Mouse (Mus musculus) frontal cortex, postnatal 36 days (tissue): ENCODE data around the gene Ehf.
A peak's percentile ranks its signal among the peaks of the same experiment; 100 is the strongest.

ENCODE experiments used
- DNase-seq, 2 experiments: peaks; one replicate each; pipeline ENCODE4 v3.0.0; 2022; ENCODE audit warnings: low spot score in 2 of 2

Gene Ehf

GRCm38 (mm10) chr2:103294526-103294925 is 8.6 kb downstream of the Ehf start:
- no peak for DNase-seq

- DNase-seq, result no peak
Measured at GRCm38 (mm10) chr2:103293751-103294150, 9.3 kb downstream of the Ehf start.

DNA sequence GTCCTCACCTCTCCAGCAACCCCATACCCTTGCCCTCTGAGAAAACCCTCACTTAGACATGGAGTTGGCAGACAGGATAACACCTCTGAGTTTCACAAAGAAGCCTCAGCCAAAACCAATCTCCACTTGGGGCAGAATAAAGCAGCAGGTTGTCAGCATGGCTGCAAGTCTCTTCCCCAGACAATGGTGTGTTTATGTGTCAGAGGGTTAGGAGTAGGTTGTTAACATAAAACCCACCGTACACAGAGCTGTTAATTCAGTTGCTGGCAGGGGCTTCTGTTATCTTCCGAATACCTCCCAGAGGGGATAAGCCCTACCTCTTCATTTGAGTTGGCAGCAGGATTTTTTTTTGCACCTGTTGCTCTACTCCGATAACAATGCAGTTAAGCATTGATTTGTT is 9.9 kb downstream of the Ehf start:
- no peak for DNase-seq

DNA sequence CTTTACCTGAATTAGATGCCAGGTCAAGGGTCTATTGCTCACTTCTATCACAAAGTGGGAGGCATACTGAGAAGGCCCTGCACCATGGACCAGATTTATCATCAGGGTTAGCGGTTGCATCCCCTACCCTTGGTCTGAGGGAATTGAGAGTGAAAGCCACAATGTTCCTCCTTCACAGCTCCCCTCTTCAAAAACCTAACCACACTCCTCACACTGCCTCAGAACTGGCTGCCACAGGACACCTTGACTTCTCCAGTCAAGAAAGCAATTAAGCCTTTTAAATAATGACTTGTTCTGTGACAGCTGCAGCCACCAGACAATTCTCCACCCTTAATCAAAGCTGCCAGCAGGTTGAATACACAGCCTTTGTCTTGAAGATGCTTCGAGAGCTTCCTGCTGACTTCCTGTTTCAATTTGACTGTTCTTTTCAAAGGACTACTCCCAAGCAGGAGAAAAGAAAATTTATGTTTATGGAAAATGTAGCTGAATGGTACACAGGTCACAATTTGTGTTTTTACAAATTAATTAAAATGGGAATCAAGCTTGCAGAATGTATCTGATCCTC is 12.3 kb downstream of the Ehf start:
- no peak for DNase-seq

DNA sequence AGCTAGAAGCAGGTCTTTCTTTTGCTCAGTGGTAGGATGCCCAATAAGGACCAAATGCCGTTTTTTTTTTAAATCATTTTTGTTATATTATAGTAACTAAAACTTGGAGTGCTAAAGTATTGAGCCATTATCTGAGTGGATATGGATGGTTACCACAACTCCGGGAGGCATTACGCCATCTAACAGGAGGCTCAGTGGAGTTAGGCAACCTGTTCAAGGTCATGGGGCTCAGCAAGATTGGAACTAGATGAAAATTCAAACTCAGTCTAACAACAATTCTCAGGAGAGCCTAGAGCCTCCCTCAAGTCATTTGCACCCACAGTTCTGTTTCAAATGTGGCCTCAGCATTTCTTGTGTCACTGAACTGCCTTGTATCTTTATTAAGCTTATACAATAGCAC is 12.9 kb downstream of the Ehf start:
- DNase-seq, result no peak

DNA sequence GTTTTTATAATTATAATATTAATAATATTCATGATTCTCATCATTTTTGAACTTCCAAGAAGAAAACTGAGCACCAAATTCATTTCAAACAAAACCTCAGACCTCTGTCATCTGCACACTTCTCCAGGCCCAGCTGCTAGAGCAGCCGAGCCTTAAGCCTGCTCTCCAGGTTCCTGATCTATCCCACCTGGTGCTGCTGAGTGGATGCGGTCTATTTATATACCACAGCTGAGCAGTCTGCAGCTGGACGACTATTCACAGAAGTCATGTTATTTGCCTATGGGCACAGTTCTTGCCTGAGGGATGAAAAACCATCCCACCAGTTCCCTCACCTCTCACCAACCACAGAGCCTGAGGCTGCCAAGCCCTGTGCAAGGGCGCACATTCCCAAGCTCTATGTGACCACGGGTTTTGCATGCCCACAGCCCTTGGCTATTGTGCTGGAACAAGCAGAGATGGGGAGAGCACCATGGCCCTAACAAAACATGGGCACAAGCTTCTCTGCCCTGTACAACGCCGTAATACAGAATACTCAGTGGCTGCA is 13.6 kb downstream of the Ehf start:
- DNase-seq, result no peak

GRCm38 (mm10) chr2:103287716-103288115 is 15.4 kb downstream of the Ehf start:
- no peak for DNase-seq

DNA sequence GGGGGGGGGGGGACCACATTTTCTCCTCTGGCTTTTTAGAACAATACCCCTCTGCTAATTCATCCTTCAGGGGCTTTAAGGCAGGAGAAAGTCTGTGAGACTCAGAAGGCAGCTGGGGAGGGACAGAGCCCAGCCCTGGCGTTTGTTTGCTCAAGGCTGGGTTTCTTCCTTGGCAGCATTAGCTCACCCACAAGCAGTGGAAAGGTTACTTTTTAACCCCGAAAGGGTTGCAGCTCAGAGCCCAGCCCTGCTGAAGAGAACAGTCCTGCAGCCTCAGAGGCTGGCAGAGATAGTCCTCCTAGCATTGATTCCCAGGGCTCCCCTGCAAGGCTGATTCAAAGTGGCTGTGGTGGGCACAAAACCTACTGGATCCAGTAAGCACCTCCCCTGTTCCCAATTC is 17.5 kb downstream of the Ehf start:
- DNase-seq, result no peak

- DNase-seq, result no peak
Measured at GRCm38 (mm10) chr2:103283730-103284129, 19.3 kb downstream of the Ehf start.

DNA sequence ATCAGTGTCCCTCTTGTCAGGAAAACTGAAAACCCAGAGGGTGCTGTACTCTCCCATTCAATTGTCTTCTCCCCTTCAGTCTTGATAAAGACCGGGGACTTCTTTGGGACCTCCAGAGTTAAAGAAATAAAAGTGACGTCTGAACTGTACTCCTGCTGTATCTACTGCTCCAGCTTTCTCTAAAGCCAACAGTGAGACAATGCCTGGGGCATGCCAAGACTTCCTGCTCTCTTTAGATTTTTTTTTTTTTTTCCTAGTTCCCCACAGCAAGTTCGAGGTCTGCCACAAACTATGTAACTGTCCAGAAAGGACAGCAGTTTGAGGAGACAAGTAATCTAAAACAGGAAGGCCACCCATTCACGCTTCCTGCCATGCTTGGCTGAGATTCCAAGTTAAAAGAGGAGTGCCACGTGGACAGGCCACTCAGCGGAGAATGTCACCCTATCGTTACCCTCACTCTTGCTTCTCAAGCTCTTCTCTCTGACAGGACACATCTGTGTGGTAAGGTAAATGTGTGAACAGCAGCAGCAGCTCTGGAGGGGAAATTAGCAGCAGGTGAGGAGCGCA is 20.8 kb downstream of the Ehf start:
- no peak for DNase-seq

DNA sequence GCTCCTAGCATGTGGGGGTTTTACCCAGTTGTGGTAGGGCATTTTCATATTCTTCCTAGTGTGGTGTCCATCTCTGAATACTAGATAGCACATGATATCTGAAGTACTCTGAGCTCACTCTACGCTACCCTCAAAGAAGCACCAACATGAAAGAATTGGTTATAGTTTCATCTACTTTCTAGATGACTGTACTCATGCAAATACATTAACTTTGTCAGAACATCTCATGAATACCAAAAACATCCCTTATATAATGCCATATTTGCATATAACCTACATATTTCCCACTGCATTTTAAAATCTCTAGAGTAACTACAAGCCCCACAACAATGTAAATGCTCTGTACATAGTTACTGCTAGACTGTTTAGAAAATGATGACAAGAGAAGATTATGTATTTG is 23.2 kb downstream of the Ehf start:
- DNase-seq, result no peak

DNA sequence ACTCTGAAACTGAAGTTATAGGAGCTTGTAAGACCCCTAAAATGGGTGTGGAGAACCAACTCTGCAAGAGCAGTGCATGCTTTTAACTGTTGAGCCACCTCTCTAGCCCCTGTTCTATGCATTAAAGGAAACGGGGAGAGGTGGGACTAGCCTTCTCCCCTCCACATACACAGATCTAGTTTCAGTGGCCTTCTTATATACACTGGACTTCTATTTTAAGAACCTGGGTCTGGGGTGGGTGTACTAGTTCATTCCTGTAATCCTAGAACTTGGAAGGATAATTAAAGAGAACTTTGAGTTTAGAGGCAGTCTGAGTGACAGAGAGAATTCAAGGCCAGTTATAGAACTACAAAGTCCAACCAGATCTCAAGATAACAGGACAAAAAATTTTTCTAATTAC is 24.6 kb downstream of the Ehf start:
- DNase-seq, result no peak

- DNase-seq, result no peak
Measured at GRCm38 (mm10) chr2:103277794-103278193, 25.3 kb downstream of the Ehf start.

DNA sequence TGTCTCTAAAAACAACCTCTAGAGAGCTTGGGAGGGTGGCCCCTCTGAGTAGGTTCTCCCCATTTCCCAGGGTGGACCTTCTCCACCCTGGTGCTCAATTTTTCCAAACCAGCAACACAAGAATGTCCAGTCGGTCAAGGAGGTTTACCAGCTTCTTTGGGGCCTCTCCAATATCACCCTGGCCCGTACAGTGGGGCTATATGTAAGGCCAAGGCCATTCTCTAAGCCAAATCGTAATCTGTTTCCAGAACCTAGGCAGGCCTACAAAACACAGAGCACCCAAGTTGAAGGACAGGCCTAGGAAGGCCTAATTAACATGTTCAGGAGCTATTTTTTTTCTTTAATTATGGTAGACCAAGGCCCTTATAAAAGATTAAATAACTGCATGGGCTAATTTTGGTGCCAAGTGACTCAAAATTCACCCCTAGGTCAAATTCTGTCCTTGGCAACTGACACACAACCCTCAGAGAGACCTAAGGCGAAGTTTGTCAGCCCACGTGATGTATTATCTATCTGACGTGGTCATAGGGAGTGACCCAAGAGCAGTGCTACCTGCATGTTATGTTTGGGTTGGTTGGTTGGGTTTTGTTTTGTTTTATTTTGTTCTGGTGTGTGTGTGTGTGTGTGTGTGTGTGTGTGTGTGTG is 27.6 kb downstream of the Ehf start:
- no peak for DNase-seq

GRCm38 (mm10) chr2:103274803-103275202 is 28.3 kb downstream of the Ehf start:
- peak; percentile 35 to 43 for DNase-seq

DNA sequence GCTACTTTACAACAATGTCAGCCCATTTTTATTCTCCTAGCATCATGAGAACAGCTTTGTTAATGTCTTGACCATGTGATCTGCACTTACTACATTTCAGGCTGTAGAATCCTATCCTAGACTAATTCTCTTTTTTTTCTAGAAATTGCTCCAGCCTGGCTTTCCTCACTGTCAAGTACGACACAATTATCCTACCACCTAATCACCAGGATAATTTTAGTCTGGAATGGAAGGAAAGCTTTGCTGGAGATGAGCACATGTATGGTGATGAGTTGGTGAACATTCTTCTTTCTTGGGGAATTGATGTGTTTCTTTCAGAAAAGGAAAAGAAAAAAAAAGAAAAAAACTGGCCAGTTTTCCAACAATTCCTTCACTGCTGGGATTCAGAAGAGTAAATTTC is 28.8 kb downstream of the Ehf start:
- no peak for DNase-seq

DNA sequence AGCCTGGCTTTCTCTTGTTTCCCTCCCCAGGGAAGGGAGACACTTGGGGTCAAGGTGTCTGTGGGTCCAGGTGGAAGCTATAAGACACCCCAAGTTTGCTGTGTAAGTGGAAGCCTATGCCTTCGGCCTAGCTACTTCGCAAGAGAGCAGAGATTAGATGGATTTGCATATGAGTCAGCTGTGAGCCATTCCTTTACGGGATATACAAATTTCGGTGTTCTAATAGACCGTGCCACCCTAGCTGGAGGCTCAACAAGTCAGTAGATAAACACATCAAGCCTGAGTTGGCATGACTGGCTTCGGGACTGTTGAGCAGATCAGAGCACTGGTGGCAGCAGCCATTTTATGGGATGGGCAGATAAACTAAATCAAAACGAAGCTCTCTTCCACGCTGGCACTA is 31.6 kb downstream of the Ehf start:
- DNase-seq, result no peak

DNA sequence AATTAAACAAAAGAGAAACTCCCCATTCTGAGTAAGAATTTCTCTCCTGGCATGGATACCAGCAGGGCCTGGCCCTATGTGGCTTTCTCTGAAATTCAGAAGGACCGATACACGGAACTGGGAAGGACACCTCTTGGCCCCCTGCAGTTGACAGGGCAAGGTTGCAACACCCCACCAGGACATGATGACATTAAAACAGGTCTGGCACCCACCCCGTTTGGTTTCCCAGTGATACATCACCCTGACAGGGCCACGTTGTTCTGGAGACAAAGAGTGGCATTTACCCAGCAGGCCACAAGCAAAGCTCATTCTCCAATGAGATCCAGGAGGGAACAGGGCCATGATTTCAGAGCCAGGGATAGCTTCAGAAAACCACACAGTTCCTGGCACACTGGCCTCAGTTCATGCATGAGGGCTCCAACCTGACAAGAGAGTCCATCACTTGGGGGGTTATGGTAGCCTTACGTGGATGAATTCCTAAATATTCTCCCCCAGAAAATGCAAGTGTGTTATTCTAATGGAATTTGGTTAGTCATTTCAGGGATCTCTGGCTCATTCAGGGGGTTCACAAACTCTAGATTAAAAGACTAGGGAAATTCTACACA is 32.4 kb downstream of the Ehf start:
- DNase-seq, result no peak

- DNase-seq, result no peak
Measured at GRCm38 (mm10) chr2:103239086-103239485, 64.0 kb downstream of the Ehf start.

DNA sequence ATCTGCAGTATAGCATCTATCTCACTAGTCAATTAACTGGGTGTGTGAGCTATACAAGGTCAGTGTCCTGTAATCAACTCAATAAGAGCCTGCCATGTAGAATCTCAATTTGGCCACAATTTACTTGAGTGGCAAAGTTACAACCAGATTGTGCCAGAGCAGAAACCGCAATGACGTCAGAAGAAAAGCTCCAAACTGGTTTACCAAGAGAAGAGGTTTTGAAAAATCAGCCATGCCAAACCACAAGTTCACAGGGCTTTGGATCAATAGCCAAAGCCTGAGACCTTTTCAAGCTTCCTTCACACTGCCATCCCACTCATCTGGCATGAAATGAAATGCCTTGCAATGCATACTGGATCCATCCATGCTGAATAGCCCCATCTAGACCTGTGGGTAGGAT is 76.3 kb downstream of the Ehf start:
- DNase-seq, result no peak

DNA sequence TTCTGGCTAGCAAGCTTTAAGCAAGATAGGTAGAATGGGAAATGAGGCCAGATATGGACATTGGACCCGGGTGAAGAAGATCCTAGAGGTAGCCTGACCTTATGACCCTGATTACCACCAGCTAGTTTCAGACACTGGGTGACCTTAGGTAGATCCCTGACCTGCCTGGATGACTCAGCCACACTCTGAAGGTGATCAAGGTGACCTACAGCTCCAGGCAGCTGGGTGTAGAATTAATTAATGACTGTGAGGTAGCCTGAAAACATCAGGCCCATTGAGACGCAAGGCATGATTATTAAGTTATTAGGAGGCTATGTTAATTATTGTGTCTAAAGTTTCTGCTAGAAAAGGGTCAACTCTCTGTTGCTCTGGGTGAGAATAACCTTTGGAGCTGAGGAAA is 82.2 kb downstream of the Ehf start:
- DNase-seq, result no peak

- DNase-seq, result no peak
Measured at GRCm38 (mm10) chr2:103218323-103218722, 84.8 kb downstream of the Ehf start.

GRCm38 (mm10) chr2:103215801-103216200 is 87.3 kb downstream of the Ehf start:
- no peak for DNase-seq
